Mouse (Mus musculus) stomach, postnatal 0 days (tissue): ENCODE data around the gene Nbas. TPM values are rescaled to one million over a fixed set of nuclear protein-coding genes. Genes with fewer than 3 reads are reported as not detected.

ENCODE experiments used
- ATAC-seq: fragments of 200-750 bp; cut with Nextera tagmentation; 2 replicates; pipeline ENCODE4 v1.8.0; 2017; ENCODE audit not compliant: low FRiP score, low TSS enrichment
- DNase-seq: peaks from one replicate; pipeline ENCODE4 v3.0.0-alpha.2; 2016; ENCODE audit warnings: low spot score
- H3K27ac ChIP-seq: fragments of 300-500 bp; sonication (generic); replicated peaks from 2 replicates; pipeline ENCODE4 v1.5.1; 2014; ENCODE audit warnings: mild to moderate bottlenecking, control low read depth
- H3K27me3 ChIP-seq: fragments of 300-500 bp; sonication (generic); 2 replicates; pipeline ENCODE4 v1.6.1; 2014; ENCODE audit warnings: low read length; ENCODE audit not compliant: control insufficient read depth, insufficient read depth
- H3K36me3 ChIP-seq: fragments of 300-500 bp; sonication (generic); 2 replicates; pipeline ENCODE4 v1.6.1; 2014; ENCODE audit warnings: low read length, mixed read lengths; ENCODE audit not compliant: control insufficient read depth, insufficient read depth
- H3K4me1 ChIP-seq: fragments of 300-500 bp; sonication (generic); replicated peaks from 2 replicates; pipeline ENCODE4 v1.6.1; 2014; ENCODE audit warnings: antibody characterized with exemption; ENCODE audit not compliant: control insufficient read depth, insufficient read depth
- H3K4me2 ChIP-seq: fragments of 300-500 bp; sonication (generic); replicated peaks from 2 replicates; pipeline ENCODE4 v1.6.1; 2014; ENCODE audit warnings: low read depth, mild to moderate bottlenecking, control low read depth, moderate library complexity
- H3K4me3 ChIP-seq: fragments of 300-500 bp; sonication (generic); 2 replicates; pipeline ENCODE4 v1.5.1; 2014; ENCODE audit warnings: low read depth, low read length, control low read depth
- H3K9ac ChIP-seq: fragments of 300-500 bp; sonication (generic); 2 replicates; pipeline ENCODE4 v1.6.1; 2014; ENCODE audit warnings: mild to moderate bottlenecking, low read length, control low read depth, mixed read lengths
- H3K9me3 ChIP-seq: fragments of 300-500 bp; sonication (generic); 2 replicates; pipeline ENCODE4 v1.6.1; 2016; ENCODE audit warnings: low read length; ENCODE audit not compliant: control insufficient read depth
- CTCF ChIP-seq: IDR thresholded peaks from 2 replicates; pipeline ENCODE4 v1.5.1; 2016; ENCODE audit warnings: antibody characterized with exemption, low read depth, mild to moderate bottlenecking, moderate library complexity
- EP300 ChIP-seq: optimal IDR thresholded peaks from 2 replicates; pipeline ENCODE3; 2016; ENCODE audit warnings: antibody characterized with exemption
- WGBS: fragments of 180-500 bp; shearing (Covaris S2); extraction: QIAGEN DNeasy Blood & Tissue Kit; methylation state at CpG from one replicate; pipeline ENCODE4 v1.1.7; 2014; 5-methylcytosine and 5-hydroxymethylcytosine counted together
- polyA plus RNA-seq: library from polyadenylated mRNA; unstranded; fragments of >200 nt; fragmentation: Nextera tagmentation; extraction: Ambion mirVana; gene quantifications from 2 replicates; pipeline ENCODE4 v1.2.1, GENCODE M21; 2015

Nbas gene
- polyA plus RNA-seq, 1 experiment from 2014 or later = 9.1 TPM

GRCm38 (mm10) chr12:13430219-13430618 lies 161.3 kb downstream of the Nbas start:
- no peaks in the 10 kb centered on the region for H3K4me1 ChIP-seq
- no peak overlapping the region for H3K4me2 ChIP-seq
- H3K9me3 ChIP-seq = no peaks in the 10 kb centered on the region
- H3K27me3 ChIP-seq = no peaks in the 10 kb centered on the region
- TF ChIP-seq EP300 (no peak), CTCF (no peak)
- no peak overlapping the region for H3K27ac ChIP-seq
- no peak overlapping the region for H3K9ac ChIP-seq
- 45% methylated on average over 1 of the region's 1 CpGs for WGBS
- H3K4me3 ChIP-seq = no peak overlapping the region
- no peak for ATAC-seq
- DNase-seq = no peak
- H3K36me3 ChIP-seq = no peaks in the 10 kb centered on the region

DNA sequence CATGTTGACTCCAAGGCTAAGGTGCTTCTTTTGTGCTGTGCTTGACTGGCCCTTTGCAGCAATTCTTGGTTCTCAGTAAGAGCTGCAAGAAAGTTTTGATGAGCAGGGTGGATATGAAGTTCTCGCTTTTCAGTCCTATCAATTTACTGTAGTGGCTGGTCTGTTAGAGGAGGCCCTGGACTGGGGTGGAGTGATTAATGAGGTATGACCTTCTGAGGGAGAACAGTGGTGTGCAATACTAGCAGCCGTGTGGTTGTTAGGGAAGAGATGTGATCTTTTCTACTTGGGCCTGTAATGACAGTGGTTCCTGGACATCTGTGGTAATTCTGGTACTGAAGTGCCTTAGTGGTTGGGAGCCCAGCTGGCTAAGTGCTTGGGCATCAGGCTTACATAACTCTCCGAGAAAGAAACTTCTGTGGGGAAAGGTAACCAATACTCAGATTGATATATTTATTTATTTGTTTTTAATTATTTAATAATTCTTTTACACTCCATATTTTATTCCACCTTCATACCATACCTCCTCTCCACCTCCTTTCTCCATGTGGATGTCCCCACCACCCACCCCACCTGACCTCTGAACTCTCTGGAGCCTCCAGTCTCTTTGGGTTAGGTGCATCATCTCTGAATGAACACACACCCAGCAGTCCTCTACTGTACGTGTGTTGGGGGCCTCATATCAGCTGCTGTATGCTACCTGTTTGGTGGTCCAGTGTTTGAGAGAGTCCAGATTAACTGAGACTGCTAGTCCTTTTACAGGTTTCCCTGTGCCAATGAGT lies 175.9 kb downstream of the Nbas start:
- no peak overlapping the region for H3K4me2 ChIP-seq
- H3K36me3 ChIP-seq = 0 out of 2 replicates have a peak, but pooled peaks cover 2% of the 10 kb centered on the region
- no peak overlapping the region for H3K4me3 ChIP-seq
- DNase-seq = no peak
- ATAC-seq = no peak
- no peak overlapping the region for H3K27ac ChIP-seq
- H3K9me3 ChIP-seq = no peaks in the 10 kb centered on the region
- 75% methylated on average over 4 of the region's 4 CpGs for WGBS
- no peak for TF ChIP-seq EP300
- TF ChIP-seq CTCF = no peak
- H3K9ac ChIP-seq = no peak overlapping the region
- H3K4me1 ChIP-seq = no peaks in the 10 kb centered on the region
- no peaks in the 10 kb centered on the region for H3K27me3 ChIP-seq

GRCm38 (mm10) chr12:13445486-13446065 lies 176.6 kb downstream of the Nbas start:
- no peak for ATAC-seq
- Histone ChIP-seq H3K4me2 (no peak overlapping the region), H3K36me3 (0 out of 2 replicates have a peak, but pooled peaks cover 2% of the 10 kb centered on the region), H3K27me3 (no peaks in the 10 kb centered on the region), H3K4me3 (no peak overlapping the region), H3K27ac (no peak overlapping the region), H3K4me1 (no peaks in the 10 kb centered on the region), H3K9me3 (no peaks in the 10 kb centered on the region), H3K9ac (no peak overlapping the region)
- TF ChIP-seq EP300 (no peak), CTCF (no peak)
- DNase-seq = no peak
- WGBS = 75% methylated on average over 2 of the region's 2 CpGs

GRCm38 (mm10) chr12:13448916-13449315 lies 180.0 kb downstream of the Nbas start:
- Histone ChIP-seq H3K27ac (no peak overlapping the region), H3K36me3 (no peaks in the 10 kb centered on the region), H3K9ac (no peak overlapping the region), H3K4me2 (no peak overlapping the region), H3K4me3 (no peak overlapping the region), H3K9me3 (no peaks in the 10 kb centered on the region), H3K27me3 (no peaks in the 10 kb centered on the region), H3K4me1 (no peaks in the 10 kb centered on the region)
- DNase-seq = no peak
- WGBS = 54% methylated on average over 2 of the region's 2 CpGs
- no peak for TF ChIP-seq CTCF
- no peak for TF ChIP-seq EP300
- no peak for ATAC-seq

- no peaks in the 10 kb centered on the region for H3K9me3 ChIP-seq
- no peak for TF ChIP-seq CTCF
- no peak for TF ChIP-seq EP300
- H3K9ac ChIP-seq = no peak overlapping the region
- H3K4me3 ChIP-seq = no peak overlapping the region
- H3K27ac ChIP-seq = no peak overlapping the region
- no peak overlapping the region for H3K4me2 ChIP-seq
- no peaks in the 10 kb centered on the region for H3K27me3 ChIP-seq
- H3K4me1 ChIP-seq = no peaks in the 10 kb centered on the region
- no peaks in the 10 kb centered on the region for H3K36me3 ChIP-seq
- 64% methylated on average over 2 of the region's 2 CpGs for WGBS
- ATAC-seq = no peak
- no peak for DNase-seq
These were observed 183.1 kb downstream of the Nbas start for GRCm38 (mm10) chr12:13452050-13452449.

DNA sequence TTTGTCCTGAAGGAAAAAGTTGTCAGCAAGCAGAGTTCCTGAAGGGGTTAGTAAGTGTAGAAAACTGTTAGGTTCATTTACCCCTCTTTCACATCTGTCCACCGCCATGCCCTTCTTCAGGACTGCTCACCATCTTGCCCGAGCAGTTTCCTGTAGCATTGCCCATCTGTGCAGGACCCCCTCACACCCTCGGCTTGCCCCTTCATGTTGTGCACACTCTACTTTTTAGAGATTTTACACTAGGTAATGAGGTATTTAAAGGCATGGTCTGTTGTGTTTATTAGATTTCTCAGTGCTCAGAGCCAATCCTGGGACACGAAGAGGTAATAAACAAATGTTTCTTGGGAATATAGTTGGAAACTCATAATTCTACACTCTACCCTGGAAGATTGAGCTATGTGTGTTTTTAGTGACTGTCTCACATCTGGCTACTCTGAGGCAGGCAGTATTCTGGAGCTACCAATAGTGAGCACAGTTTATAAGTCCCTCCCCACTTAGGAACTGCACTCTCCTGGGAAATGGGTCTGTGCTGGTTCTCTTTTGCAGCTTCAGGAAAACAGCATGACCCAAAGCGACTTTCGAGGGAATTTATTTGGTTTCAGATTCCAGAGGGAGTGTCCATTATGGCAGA lies 191.4 kb downstream of the Nbas start:
- Histone ChIP-seq H3K36me3 (no peaks in the 10 kb centered on the region), H3K4me2 (no peak overlapping the region), H3K9me3 (no peaks in the 10 kb centered on the region), H3K9ac (no peak overlapping the region), H3K4me1 (no peaks in the 10 kb centered on the region), H3K27me3 (no peaks in the 10 kb centered on the region), H3K4me3 (no peak overlapping the region), H3K27ac (no peak overlapping the region)
- whole genome bisulfite sequencing = 86% methylated on average over 6 of the region's 6 CpGs
- DNase-seq = no peak
- TF ChIP-seq EP300 (no peak), CTCF (no peak)
- ATAC-seq = no peak
